8 mouse cellular contexts compared by ENCODE assay signal in genomic region chr17:73096484-73096883, GRCm38 (mm10). TPM values are rescaled to one million over a fixed set of nuclear protein-coding genes. Genes with fewer than 3 reads are reported as not detected.
DNase-seq lines count a peak whose midpoint lies in the region; ATAC-seq and TF ChIP-seq lines count a peak whose summit lies in the region.
"Had no signal": no experiment of that assay in that cellular context is flagged by ENCODE, and none has a peak within 500 bp of the region (broad histone marks: within the 10 kb centered on the region; RNA-seq: fewer than 3 reads in every experiment).

No protein-coding gene starts in this region.

- no peaks in the 10 kb centered on the region for H3K9me3 ChIP-seq in kidney, embryonic 15.5 days (replicated peaks)
- H3K9me3 ChIP-seq in ES-Bruce4 (replicated peaks; ENCODE audit: control insufficient read depth, insufficient read depth, low read length, poor library complexity, severe bottlenecking): no peaks in the 10 kb centered on the region
- H3K9me3 ChIP-seq in stomach, postnatal 0 days (ENCODE audit: control insufficient read depth, low read length): no peaks in the 10 kb centered on the region
- H3K9me3 ChIP-seq: limb, embryonic 15.5 days had no signal

- H3K27me3 ChIP-seq in kidney, embryonic 15.5 days: no peaks in the 10 kb centered on the region
- no peaks in the 10 kb centered on the region; the same call in 1 of the 2 replicates for H3K27me3 ChIP-seq in ES-Bruce4 (ENCODE audit: control insufficient read depth, insufficient read depth, low read length, poor library complexity, severe bottlenecking)
- H3K27me3 ChIP-seq in stomach, postnatal 0 days (ENCODE audit: control insufficient read depth, insufficient read depth, low read length): no peaks in the 10 kb centered on the region
- H3K27me3 ChIP-seq: limb, embryonic 15.5 days had no signal

- TF ChIP-seq EP300 in ES-Bruce4 (IDR thresholded peaks at IDR 0.05; ENCODE audit: insufficient read depth, low read depth, low read length): no peak
- TF ChIP-seq EP300 in stomach, postnatal 0 days (optimal IDR thresholded peaks at IDR 0.05): no peak

- no peak overlapping the region for H3K9ac ChIP-seq in kidney, embryonic 15.5 days
- H3K9ac ChIP-seq in ES-Bruce4 (ENCODE audit: low read depth, poor library complexity, severe bottlenecking): no peak overlapping the region
- no peak overlapping the region for H3K9ac ChIP-seq in stomach, postnatal 0 days (ENCODE audit: low read length)
- H3K9ac ChIP-seq: limb, embryonic 15.5 days had no signal

- no peak for TF ChIP-seq POLR2A in ES-Bruce4 (IDR thresholded peaks at IDR 0.05; ENCODE audit: insufficient read depth, low read length)

- H3K4me3 ChIP-seq in kidney, embryonic 15.5 days (replicated peaks): no peak overlapping the region
- no peak overlapping the region for H3K4me3 ChIP-seq in ES-Bruce4 (ENCODE audit: low read depth, low read length)
- no peak overlapping the region for H3K4me3 ChIP-seq in stomach, postnatal 0 days (ENCODE audit: low read depth, low read length)
- H3K4me3 ChIP-seq: limb, embryonic 15.5 days had no signal

- H3K36me3 ChIP-seq in kidney, embryonic 15.5 days: no peaks in the 10 kb centered on the region
- H3K36me3 ChIP-seq in ES-Bruce4 (ENCODE audit: control insufficient read depth, insufficient read depth, low read length, poor library complexity, severe bottlenecking): no peaks in the 10 kb centered on the region
- H3K36me3 ChIP-seq in stomach, postnatal 0 days (ENCODE audit: control insufficient read depth, insufficient read depth, low read length): no peaks in the 10 kb centered on the region
- H3K36me3 ChIP-seq: limb, embryonic 15.5 days had no signal

- H3K27ac ChIP-seq in kidney, embryonic 15.5 days: no peak overlapping the region
- no peak overlapping the region for H3K27ac ChIP-seq in ES-Bruce4 (ENCODE audit: insufficient read depth, low read length)
- H3K27ac ChIP-seq in stomach, postnatal 0 days (replicated peaks): no peak overlapping the region
- H3K27ac ChIP-seq: limb, embryonic 15.5 days had no signal

- peak; percentile 65 for DNase-seq in kidney, adult 18-20 months
- DNase-seq in adrenal gland, postnatal 14 days: peak; percentile 66
- DNase-seq in lung, postnatal 10 days: peak; percentile 45
- no peak for DNase-seq in stomach, postnatal 0 days (ENCODE audit: low spot score)

- peak; percentile 74 for TF ChIP-seq CTCF in ES-Bruce4 (IDR thresholded peaks at IDR 0.05; ENCODE audit: low read depth, low read length)
- TF ChIP-seq CTCF in stomach, postnatal 0 days (IDR thresholded peaks at IDR 0.05; ENCODE audit: low read depth): peak; percentile 68

- no peak overlapping the region for H3K4me2 ChIP-seq in kidney, embryonic 15.5 days
- H3K4me2 ChIP-seq in stomach, postnatal 0 days (replicated peaks; ENCODE audit: low read depth): no peak overlapping the region
- H3K4me2 ChIP-seq: limb, embryonic 15.5 days had no signal

- 0 out of 2 replicates have a peak, but pooled peaks cover 3% of the 10 kb centered on the region for H3K4me1 ChIP-seq in kidney, embryonic 15.5 days
- no peaks in the 10 kb centered on the region for H3K4me1 ChIP-seq in ES-Bruce4 (ENCODE audit: control insufficient read depth, insufficient read depth, low read length)
- H3K4me1 ChIP-seq in stomach, postnatal 0 days (replicated peaks; ENCODE audit: control insufficient read depth, insufficient read depth): no peaks in the 10 kb centered on the region
- H3K4me1 ChIP-seq: limb, embryonic 15.5 days had no signal

- ATAC-seq in kidney, embryonic 15.5 days (replicated peaks; ENCODE audit: low FRiP score): no peak
- ATAC-seq in granulocyte monocyte progenitor cell, adult 5-6 weeks (replicated peaks; ENCODE audit: poor library complexity, severe bottlenecking): peak; percentile 47
- no peak for ATAC-seq in stomach, postnatal 0 days (ENCODE audit: low FRiP score, low TSS enrichment)

- 42% methylated on average over 5 of the region's 5 CpGs for WGBS in kidney, embryonic 15.5 days
- 41% methylated on average over 5 of the region's 5 CpGs for WGBS in stomach, postnatal 0 days

RNA-seq across cellular contexts. Expression of gene Lclat1, which starts 11.3 kb away (rescaled TPM):
- 17.0 and 17.3 TPM in 2 replicates for polyA plus RNA-seq in kidney, embryonic 15.5 days (2015; fragmentation: Nextera tagmentation; extraction: Ambion mirVana)
- polyA plus RNA-seq in ES-Bruce4 (2011; ENCODE audit: insufficient read depth, insufficient read length, low read depth, missing spikeins): 12.1 and 13.8 TPM in 2 replicates
- total RNA-seq in adrenal gland, postnatal 14 days (2021): 36.7 and 43.8 TPM in 2 replicates
- 14.3 and 27.5 TPM in 2 replicates for total RNA-seq in granulocyte monocyte progenitor cell, adult 5-6 weeks (2014; fragmentation: Nextera tagmentation)
- total RNA-seq in granulocyte monocyte progenitor cell, adult 5-6 weeks (2017): 11.0 and 12.8 TPM in 2 replicates
- 4.3 and 5.6 TPM in 2 replicates for polyA plus RNA-seq in stomach, postnatal 0 days (2015; fragmentation: Nextera tagmentation; extraction: Ambion mirVana)
